Mouse (Mus musculus) thymus, adult 2 months (tissue): ENCODE data around the gene Dnaja1. TPM values are rescaled to one million over a fixed set of nuclear protein-coding genes. Genes with fewer than 3 reads are reported as not detected.

Experiments
- DNase-seq: peaks from one replicate; pipeline ENCODE4 v3.0.0; 2021
- H3K27ac ChIP-seq: fragments of 200-500 bp; 2 replicates; pipeline ENCODE4 v1.5.1; 2012; ENCODE audit warnings: low read length, control low read depth; ENCODE audit not compliant: control insufficient read depth, insufficient read depth
- H3K27me3 ChIP-seq: fragments of 200-500 bp; 2 replicates; pipeline ENCODE4 v1.6.1; 2012; ENCODE audit warnings: mild to moderate bottlenecking, low read length, moderate library complexity, mixed read lengths; ENCODE audit not compliant: control insufficient read depth, insufficient read depth
- H3K36me3 ChIP-seq: fragments of 200-500 bp; 2 replicates; pipeline ENCODE4 v1.6.1; 2012; ENCODE audit warnings: mild to moderate bottlenecking, low read length, moderate library complexity; ENCODE audit not compliant: control insufficient read depth, insufficient read depth
- H3K4me1 ChIP-seq: fragments of 200-500 bp; replicated peaks from 2 replicates; pipeline ENCODE4 v1.6.1; 2012; ENCODE audit warnings: low read length; ENCODE audit not compliant: control insufficient read depth, insufficient read depth
- H3K4me3 ChIP-seq: fragments of 200-500 bp; 2 replicates; pipeline ENCODE4 v1.5.1; 2012; ENCODE audit warnings: mild to moderate bottlenecking, low read length, control low read depth, moderate library complexity; ENCODE audit not compliant: control insufficient read depth, insufficient read depth
- CTCF ChIP-seq: fragments of 200-500 bp; IDR thresholded peaks from 2 replicates; pipeline ENCODE4 v1.5.1; 2012; ENCODE audit warnings: mild to moderate bottlenecking, control low read depth, low read length, moderate library complexity, borderline replicate concordance; ENCODE audit not compliant: control insufficient read depth, poor library complexity, insufficient read depth; ENCODE audit errors: extremely low read depth
- POLR2A ChIP-seq: fragments of 200-500 bp; IDR thresholded peaks from 2 replicates; pipeline ENCODE4 v1.6.1; 2012; ENCODE audit warnings: mild to moderate bottlenecking, low read length, control low read depth, moderate library complexity; ENCODE audit not compliant: control insufficient read depth, poor library complexity, insufficient read depth; ENCODE audit errors: extremely low read depth
- WGBS: fragments of 180-500 bp; shearing (Covaris S2); methylation state at CpG from one replicate; pipeline ENCODE4 v1.1.7; 2018; 5-methylcytosine and 5-hydroxymethylcytosine counted together
- polyA plus RNA-seq: library from polyadenylated mRNA; depleted of rRNA; stranded (reverse); fragments of >200 nt; gene quantifications from 2 replicates; pipeline ENCODE4 v1.2.3, GENCODE M21; 2012

Gene Dnaja1
- polyA plus RNA-seq, 1 experiment, result 13.4 TPM

- H3K27ac ChIP-seq, result no peak overlapping the region
- no peaks in the 10 kb centered on the region for H3K4me1 ChIP-seq
- no peaks in the 10 kb centered on the region for H3K27me3 ChIP-seq
- H3K4me3 ChIP-seq, result no peak overlapping the region
- DNase-seq, result no peak
- no peak for TF ChIP-seq POLR2A
- TF ChIP-seq CTCF, result no peak
- H3K36me3 ChIP-seq, result peaks cover 90% of the 10 kb centered on the region
These were observed 9.3 kb downstream of the Dnaja1 start for GRCm38 (mm10) chr4:40731262-40731661.

GRCm38 (mm10) chr4:40735351-40735750 lies 13.4 kb downstream of the Dnaja1 start:
- Histone ChIP-seq H3K4me3 (no peak overlapping the region), H3K27ac (peak overlapping the region; percentile 34; the same call in 1 of the 2 replicates), H3K4me1 (no peaks in the 10 kb centered on the region), H3K36me3 (peaks cover 76% of the 10 kb centered on the region), H3K27me3 (no peaks in the 10 kb centered on the region)
- no peak for DNase-seq
- no peak for TF ChIP-seq POLR2A
- no peak for TF ChIP-seq CTCF
- WGBS, result 94% methylated on average over 1 of the region's 1 CpGs

GRCm38 (mm10) chr4:40757157-40757779 lies 35.3 kb downstream of the Dnaja1 start:
- Histone ChIP-seq H3K36me3 (peaks cover 29% of the 10 kb centered on the region), H3K4me3 (peak overlapping the region; percentile 54), H3K4me1 (peaks cover 10% of the 10 kb centered on the region), H3K27me3 (no peaks in the 10 kb centered on the region), H3K27ac (no peak overlapping the region)
- no peak for DNase-seq
- WGBS, result under 1% methylated on average over 39 of the region's 39 CpGs
- TF ChIP-seq POLR2A, result no peak
- no peak for TF ChIP-seq CTCF

GRCm38 (mm10) chr4:40757780-40758420 lies 36.0 kb downstream of the Dnaja1 start, which contains the start of gene Smu1:
Gene Smu1 (minus strand): TSS chr4:40757923.
- H3K4me1 ChIP-seq, result peaks cover 10% of the 10 kb centered on the region
- no peaks in the 10 kb centered on the region for H3K27me3 ChIP-seq
- TF ChIP-seq CTCF (peak; percentile 17; the same call in 1 of the 2 replicates), POLR2A (peak; percentile 64)
- under 1% methylated on average over 40 of the region's 40 CpGs for WGBS
- no peak within 1 kb of the TSS for H3K27ac ChIP-seq
- peak within 1 kb of the TSS; percentile 54 for H3K4me3 ChIP-seq
- peaks cover 23% of the 10 kb centered on the region for H3K36me3 ChIP-seq
- peak; percentile 97 for DNase-seq

GRCm38 (mm10) chr4:40759876-40760275 lies 37.9 kb downstream of the Dnaja1 start:
- WGBS, result 10% methylated on average over 5 of the region's 5 CpGs
- no peak overlapping the region for H3K4me3 ChIP-seq
- peaks cover 6% of the 10 kb centered on the region for H3K36me3 ChIP-seq
- H3K4me1 ChIP-seq, result peaks cover 10% of the 10 kb centered on the region
- peak overlapping the region; percentile 94 for H3K27ac ChIP-seq
- no peak for TF ChIP-seq CTCF
- no peak for TF ChIP-seq POLR2A
- DNase-seq, result no peak
- H3K27me3 ChIP-seq, result no peaks in the 10 kb centered on the region

- 21% methylated on average over 12 of the region's 12 CpGs for WGBS
- H3K4me1 ChIP-seq, result peaks cover 24% of the 10 kb centered on the region
- H3K27ac ChIP-seq, result no peak overlapping the region
- H3K27me3 ChIP-seq, result no peaks in the 10 kb centered on the region
- TF ChIP-seq CTCF (peak; percentile 76; the same call in 1 of the 2 replicates), POLR2A (no peak)
- DNase-seq, result peak; percentile 79
- no peak overlapping the region for H3K4me3 ChIP-seq
- H3K36me3 ChIP-seq, result no peaks in the 10 kb centered on the region
These were observed 52.6 kb downstream of the Dnaja1 start for GRCm38 (mm10) chr4:40774279-40775259.
